Mouse (Mus musculus): Measurements from ENCODE around the gene Topaz1. TPM values are rescaled to one million over a fixed set of nuclear protein-coding genes. Genes with fewer than 3 reads are reported as not detected.

Topaz1 gene
- polyA plus RNA-seq (2015; fragmentation: Nextera tagmentation; extraction: Ambion mirVana), result not detected in 2 replicates

DNA sequence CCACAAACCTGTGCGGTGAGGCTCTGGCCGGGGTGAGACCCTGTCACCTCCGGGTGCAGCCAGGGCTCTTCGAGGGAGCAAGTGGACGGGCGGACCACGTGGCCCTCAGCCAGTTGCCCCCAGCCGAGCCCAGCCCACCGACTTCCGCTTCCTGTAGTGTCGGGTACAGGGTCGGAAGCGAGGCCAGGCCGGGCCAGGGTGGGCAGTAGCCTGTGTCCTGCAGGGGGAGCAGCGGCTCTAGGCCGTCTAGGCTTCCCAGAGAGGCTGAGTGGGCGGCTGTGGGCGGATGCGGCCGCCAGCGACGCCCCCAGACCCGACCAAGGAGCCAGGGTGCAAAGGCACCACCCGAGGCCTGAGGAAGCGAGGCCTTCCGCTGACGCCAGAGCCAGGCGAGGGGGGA lies at the start of gene Topaz1:
TSS of gene Topaz1 (plus strand) at position 287 of the 400 bp plus-strand sequence.

DNA sequence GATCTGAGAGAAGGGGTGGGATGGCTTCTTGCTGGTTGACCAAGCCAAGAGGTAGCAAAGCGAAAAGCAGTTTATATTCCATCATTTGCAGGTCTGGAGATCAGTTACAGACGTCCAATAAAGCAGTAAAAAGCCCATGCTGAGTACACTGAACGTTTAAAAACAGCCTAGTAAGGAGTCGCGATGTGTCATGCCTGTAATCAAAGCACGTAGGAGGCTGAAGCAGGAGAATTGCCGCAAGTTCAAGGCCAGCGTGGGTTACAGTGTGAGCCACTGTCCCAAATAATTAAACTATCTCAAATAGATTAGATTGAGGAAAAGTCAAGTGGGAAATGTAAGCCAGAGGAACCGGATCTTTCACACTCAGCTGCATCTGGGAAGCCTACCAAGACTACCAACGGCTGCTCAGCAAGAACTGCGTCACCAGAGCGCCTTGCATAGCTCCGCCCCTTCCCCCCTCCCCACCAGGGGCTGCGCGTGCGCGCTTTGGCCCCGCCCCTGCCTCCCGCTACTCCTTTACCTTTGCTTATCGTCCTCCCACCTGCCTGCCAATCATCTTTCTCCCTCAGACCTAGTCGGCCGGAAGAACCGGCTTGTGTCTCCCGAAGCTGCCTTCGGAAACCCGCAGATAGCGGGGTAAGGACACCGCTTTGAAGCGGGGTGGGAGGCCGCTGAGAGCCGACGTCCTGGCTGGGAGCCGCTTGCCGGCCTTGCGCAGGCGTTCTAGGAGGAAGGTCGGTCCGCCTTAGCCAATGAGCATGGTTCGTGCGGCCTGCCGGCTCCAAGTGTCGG lies 58.1 kb downstream of the Topaz1 start, which contains the start of gene Tcaim:
TSS of gene Tcaim (plus strand) at position 487 of the 792 bp plus-strand sequence.

DNA sequence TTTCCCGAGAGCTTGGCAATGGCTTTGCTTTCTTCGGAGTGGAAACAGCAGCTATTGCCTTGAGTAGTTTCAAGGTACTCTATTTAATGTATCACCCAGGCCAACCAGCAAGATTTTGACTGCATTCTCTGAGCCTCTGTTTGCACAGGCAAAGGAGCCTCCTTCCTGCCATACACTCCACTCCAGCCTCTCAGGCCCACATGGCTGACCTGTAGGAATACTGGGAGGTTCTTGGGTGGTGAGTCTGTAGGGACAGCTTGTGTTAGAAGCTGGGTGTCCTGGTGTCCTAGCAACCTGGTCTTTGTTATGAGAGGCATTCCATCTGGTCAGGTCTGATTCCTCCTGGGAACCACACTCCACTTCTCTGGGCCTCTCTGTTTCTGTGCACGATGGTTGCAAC lies 96.6 kb downstream of the Topaz1 start, which contains the start of gene Gm35549:
TSS of gene Gm35549 (minus strand) at position 276 of the 400 bp plus-strand sequence.

Other genes with a start within 250 kb of the Topaz1 start
- gene Tcaim, start 58.2 kb downstream of the Topaz1 start, polyA plus RNA-seq (2015; fragmentation: Nextera tagmentation; extraction: Ambion mirVana), result 2.5 and 3.5 TPM in 2 replicates
- 0.20 TPM in 1 of 2 replicates, not detected in the other for gene Gm35549, start 96.7 kb downstream of the Topaz1 start, polyA plus RNA-seq (2015; fragmentation: Nextera tagmentation; extraction: Ambion mirVana)
- gene Zfp445, start 118.7 kb downstream of the Topaz1 start, polyA plus RNA-seq (2015; fragmentation: Nextera tagmentation; extraction: Ambion mirVana), result 18.0 and 20.4 TPM in 2 replicates
- gene Zkscan7, start 138.3 kb downstream of the Topaz1 start, polyA plus RNA-seq (2015; fragmentation: Nextera tagmentation; extraction: Ambion mirVana), result 0.61 and 1.5 TPM in 2 replicates
- gene Zfp105, start 175.7 kb downstream of the Topaz1 start, polyA plus RNA-seq (2015; fragmentation: Nextera tagmentation; extraction: Ambion mirVana), result 3.2 and 4.3 TPM in 2 replicates
- 32.3 and 33.2 TPM in 2 replicates for gene 1110059G10Rik, start 203.7 kb downstream of the Topaz1 start, polyA plus RNA-seq (2015; fragmentation: Nextera tagmentation; extraction: Ambion mirVana)
- 50.3 and 53.2 TPM in 2 replicates for gene Kif15, start 203.7 kb downstream of the Topaz1 start, polyA plus RNA-seq (2015; fragmentation: Nextera tagmentation; extraction: Ambion mirVana)

All from spleen, postnatal 0 days (tissue).